Mouse (Mus musculus): ENCODE measurements around the gene Polrmt.

Gene Polrmt

GRCm38 (mm10) chr10:79686691-79687090, 59.7 kb downstream of the Polrmt start:
- DNase-seq (ENCODE audit: low spot score): no peak

- no peak for DNase-seq (ENCODE audit: low spot score)
These were observed 60.2 kb downstream of the Polrmt start for GRCm38 (mm10) chr10:79686219-79686618.

Measured in embryo, embryonic 10.5 days (tissue).